Mouse (Mus musculus) adrenal gland, postnatal 25 days (tissue): ENCODE results near the gene Aak1. TPM values are rescaled to one million over a fixed set of nuclear protein-coding genes. Genes with fewer than 3 reads are reported as not detected.
"Not testable (repeated sequence)": the region's sequence is repeated elsewhere in the genome, so short reads cannot be mapped to it uniquely, and the experiment has no call there.

Experiments
- DNase-seq: peaks from one replicate; pipeline ENCODE4 v3.0.0; 2021; ENCODE audit warnings: mixed read lengths
- total RNA-seq: library from RNA; stranded (reverse); gene quantifications from 2 replicates; pipeline ENCODE4 v1.2.3, GENCODE M21; 2021

Aak1 gene
- total RNA-seq, 1 experiment from 2014 or later: 99.7 TPM

DNA sequence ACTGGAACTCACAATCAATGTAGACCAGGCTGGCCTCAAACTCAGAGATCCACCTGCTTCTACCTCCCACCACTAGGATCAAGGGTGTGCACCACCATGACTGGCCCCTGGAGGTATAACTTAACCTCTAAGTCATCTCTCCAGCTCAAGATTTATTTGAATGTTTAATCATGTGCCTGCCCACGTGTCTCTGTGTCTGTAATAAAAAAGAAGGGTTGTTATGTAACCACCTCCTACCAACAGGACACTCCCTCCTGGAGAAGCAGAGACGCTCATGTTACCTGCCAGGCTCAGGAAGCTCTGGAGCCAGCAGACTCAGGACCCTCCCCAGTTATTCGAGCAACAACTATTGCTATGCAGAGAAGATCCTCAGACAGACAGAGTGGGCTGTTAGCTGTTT is 7.4 kb upstream of the Aak1 start:
- no peak for DNase-seq

DNA sequence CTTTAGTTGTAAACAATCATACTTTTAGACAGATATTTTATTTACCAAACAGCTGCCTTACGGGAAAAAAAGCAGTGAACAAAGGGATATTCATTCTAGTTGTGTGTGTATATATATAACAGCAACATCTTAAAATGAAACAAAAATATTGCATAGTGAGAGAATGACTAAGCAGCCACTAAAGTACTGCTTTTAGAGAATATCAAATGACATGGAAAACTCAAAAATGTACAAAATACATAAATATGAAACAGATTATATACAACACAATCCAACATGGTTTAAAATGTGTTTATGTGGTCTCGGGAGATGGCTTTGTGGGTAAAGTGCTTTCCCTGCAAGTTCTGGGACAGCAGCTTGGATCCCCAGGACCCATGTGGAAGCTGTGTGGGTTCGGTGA is 5.7 kb upstream of the Aak1 start:
- no peak for DNase-seq

DNA sequence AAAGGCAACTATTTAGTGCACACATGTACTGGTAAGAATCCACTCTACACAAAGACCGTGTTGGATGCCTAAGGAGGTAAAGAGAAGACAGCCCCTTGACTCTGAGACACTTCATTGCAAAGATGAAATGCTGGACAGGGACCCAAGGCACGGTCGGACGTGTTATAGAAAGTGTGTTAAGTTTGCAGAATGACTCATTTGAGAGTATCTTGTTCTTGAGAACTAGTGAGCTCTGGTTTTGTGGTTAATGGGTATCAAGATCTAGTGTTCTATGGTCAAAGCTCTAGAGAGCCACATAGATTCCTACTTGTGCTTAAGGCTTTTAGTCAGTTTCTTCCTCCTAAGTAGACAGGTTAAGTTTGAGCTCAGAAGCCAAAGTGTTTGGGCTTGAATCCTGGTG is 2.9 kb upstream of the Aak1 start:
- DNase-seq: no peak

DNA sequence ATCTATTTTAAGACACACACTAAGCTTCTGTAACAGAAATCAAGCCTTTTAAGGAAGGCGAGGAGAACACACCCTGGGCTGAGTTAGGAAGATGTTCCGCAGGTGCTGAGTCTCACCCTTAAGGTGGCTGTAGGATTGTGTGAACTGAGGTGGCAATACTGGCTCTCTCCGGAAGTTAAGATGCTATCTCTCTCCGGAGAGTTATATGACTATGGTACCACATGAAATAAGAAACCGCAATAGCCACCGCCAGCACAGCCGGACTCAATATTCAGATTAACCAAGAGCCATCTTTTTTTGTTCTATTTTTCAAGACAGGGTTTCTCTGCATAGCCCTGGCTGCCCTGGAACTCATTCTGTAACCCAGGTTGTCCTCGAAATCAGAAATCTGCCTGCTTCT is 1.5 kb upstream of the Aak1 start:
- DNase-seq: no peak

DNA sequence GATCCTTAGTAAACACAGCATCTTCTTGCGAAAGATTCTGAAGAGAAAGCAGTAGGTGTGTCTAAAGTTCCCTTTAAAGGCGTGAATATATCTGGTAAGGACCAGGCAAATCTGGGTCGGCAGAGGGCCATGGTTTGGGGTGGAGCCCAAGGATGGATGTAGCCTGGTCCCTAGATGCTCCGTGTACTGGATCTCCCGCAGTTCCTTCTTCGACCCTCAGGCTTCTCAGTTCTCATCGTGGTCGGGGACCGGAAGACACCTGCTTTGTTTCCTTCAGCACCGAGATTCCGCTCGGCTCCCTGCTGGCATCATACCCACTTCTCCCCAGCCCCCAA is 770 bp upstream of the Aak1 start:
- no peak for DNase-seq

DNA sequence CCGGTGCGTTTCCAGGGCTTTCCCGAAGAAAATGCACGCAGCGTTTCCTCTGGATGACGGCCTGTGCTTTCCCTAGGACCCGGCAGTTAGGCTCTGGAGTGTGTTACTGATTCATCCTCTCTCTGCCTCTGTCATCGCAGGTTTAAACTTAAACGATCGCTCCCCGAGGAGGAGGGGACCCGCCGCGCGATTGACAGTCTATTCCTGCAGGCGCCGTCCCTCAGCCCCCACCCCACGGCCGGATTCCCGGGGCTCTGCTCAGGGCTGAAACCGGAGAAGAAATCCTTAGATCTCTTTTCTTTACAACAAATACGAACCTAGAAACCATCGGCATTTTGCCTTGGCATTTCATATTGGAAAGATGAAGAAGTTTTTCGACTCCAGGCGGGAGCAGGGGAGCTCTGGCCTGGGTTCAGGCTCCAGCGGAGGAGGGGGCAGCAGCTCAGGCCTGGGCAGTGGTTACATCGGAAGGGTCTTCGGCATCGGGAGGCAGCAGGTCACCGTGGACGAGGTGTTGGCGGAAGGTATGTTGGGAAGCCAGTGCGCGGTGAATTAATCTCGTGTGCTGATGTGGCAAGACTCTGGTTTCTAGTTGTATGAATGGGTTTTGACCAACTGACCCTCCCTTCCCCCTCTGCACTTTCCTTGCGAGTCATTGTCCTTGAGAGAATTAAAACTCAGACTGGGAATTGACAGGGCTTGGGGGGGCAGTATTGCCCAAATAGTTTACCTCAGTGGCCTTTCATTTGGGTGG is 552 bp downstream of the Aak1 start:
- peak; percentile 49 for DNase-seq

DNA sequence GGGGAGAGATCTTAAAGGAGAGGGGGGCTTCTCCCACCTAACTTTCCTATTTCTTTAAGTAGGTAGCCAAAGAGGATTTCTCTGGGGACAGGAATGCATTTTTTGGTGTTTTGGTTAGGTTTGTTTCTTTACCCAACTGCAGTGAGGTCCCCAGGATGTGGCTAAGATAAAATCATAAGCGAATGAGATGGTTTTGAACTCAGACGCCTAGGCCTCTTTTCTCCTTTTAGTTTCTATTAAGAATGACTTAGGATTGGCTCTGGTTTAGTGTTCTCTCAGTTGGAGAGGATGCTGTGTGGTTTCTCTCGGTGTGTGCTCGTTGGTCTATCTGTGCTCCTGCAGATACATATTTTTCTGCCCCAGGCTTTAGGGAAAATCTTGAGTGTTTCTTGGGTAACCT is 1.3 kb downstream of the Aak1 start:
- DNase-seq: no peak

DNA sequence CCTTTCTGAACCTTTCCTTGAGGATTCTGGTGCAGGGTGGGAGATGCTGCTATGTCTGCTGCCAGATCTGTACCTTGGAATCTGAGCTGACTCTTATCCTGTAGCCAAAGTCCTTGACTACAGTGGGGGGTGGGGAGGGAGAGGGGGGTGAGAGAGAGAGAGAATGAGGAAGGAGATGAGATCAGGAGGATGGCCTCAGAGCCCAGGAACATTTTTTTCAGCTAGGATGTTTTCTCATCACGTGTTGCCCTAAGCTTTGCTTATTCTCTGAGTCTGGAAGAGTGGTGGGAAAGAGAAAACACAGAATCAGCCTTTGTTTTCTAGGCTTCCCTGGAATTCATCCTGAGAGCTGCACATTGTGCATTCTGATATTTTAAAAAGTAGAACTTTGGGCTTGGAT is 2.2 kb downstream of the Aak1 start:
- no peak for DNase-seq

DNA sequence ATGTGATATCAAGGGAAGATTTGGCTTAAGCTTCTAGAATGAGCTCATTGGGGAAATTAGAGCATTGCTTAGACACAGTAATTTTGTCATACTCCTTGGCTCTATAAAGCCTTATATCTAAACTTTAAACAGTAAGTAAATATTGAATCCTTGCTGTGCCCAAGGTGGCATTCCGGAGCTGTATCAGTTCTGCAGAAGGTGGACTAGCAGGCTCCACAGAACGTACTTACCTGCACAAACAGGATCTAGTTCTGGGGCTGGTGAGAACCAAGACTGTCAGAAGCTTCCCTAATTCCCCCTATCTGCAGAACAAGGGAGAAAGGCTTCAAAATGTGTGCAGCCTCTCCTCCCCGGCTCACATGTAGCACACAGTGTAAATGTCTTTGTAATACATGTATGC is 4.6 kb downstream of the Aak1 start:
- DNase-seq: no peak

DNA sequence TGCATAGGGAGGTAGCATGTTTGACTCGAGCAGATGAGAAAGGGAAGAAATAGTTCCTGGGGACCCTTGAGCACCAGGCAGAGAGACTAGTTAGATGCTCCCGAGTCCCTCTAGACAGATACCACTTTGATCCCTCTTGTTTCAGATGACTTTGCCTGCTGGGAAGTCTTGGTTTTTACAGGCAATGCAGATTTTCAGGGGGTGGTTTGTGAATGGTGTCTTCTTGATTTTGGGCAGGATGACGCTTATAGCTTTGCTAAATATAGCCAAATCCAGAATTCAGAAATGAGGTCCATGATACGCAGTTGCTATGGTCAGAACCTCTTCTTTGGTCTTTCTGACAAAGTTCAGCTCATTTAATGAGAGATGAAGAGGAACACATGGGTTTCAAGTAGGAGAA is 5.6 kb downstream of the Aak1 start:
- DNase-seq: no peak

DNA sequence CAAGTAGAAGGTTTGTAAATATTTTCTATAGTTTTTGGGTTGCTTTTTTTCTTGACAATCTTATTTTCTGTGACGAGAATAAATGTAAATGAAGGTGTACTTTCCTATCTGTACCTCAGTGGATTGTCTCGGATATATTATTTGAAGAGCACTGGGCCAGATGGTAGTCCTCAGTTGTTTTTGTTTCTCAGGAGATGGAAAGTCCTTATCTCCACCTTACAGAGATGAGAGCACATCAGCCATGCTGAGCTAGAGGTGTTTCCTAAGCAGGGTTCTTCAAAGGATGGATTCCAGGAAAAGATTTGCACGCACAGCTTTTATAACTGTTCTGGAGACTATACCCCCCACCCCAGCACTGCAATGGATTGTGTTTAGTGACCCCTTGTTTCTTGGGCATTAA is 9.3 kb downstream of the Aak1 start:
- DNase-seq: no peak

DNA sequence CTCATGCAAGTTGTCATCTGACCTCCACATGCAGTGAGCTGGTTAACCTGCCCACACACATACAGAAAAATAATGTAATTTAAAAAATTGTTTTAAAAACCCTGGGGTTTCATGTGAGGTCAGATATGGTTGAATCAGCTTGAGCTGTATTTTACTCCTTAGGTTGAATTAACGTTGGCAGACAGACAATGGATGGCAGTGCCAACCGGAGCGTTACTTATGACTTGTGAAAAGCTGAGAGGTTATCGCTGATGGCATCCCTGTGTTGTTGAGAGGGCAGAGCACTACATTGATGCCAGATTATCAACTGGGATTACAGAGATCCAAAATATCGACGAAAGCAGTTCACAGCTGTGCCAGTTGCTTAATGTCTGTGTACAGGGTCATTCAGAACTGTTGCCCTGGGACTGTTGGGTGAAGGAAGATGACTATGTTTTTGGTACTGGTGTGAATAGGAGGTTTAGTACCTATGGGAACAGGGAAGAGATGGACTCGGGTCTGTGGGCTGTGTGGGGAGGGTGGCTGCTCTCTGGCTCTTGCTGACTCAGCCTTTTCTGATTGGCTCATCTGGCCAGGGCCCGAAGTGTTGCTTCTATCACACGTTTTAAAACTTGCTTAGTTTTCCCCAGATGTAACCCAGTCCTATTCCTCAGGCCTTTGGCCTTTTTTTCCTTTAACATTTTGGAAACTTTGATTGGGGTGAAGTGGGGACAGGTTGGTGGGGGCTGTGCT is 11.6 kb downstream of the Aak1 start:
- no peak for DNase-seq

DNA sequence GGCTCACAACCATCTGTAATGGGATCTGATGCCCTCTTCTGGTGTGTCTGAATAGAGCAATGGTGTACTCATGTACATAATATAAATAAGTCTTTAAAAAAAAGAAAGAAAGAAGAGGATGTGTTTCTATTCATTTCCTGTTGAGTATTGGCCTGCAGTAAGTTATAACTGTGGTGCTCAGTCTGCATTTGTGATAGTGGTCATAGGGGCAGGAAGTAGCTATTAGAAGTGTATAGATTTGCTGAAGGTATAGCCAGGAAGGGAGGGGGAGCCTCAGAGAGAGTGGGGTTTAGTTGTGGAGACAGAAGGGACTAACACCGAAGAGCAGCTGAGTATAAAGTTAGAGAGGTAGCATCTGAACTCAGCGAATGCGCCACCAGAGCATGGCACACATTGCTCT is 15.0 kb downstream of the Aak1 start:
- DNase-seq: no peak

DNA sequence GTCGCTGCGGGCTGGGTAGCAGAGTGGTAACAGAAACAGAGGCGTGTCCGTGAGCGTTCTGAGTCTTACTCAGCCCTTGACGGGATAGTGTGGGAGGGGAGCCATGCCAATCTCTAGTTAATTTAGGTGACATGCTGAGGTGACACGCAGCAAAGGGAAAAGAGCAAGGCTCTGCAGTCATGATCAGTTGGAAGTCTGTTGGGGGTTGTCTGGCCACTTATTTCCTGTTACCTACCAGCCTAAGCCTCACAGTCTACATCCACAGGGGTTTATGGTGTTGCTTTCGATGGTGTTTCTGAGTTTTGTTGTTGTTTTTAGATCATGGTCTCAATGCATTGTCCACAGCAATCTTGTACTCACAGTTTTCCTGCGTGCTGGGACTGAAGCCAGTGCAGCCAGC is 21.0 kb downstream of the Aak1 start:
- no peak for DNase-seq

DNA sequence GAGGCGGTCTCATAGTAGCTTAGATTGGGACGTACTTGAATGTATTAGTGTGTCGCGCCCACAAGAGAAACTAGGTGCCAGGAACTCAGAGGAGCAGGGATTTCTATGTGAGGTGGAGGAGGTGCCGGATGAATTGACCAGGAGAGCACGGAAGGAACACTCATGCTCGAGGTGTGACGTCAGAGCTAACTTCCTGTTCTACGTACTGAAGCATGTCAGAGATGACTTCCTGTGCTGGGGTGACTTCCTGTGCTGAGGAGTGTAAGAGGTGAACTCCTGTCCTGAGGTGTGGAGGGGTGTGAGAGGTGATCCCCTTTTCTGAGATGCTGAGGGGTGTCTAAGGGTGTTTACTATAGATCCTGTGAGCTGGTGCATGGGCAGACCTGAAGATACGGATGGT is 22.5 kb downstream of the Aak1 start:
- no peak for DNase-seq

DNA sequence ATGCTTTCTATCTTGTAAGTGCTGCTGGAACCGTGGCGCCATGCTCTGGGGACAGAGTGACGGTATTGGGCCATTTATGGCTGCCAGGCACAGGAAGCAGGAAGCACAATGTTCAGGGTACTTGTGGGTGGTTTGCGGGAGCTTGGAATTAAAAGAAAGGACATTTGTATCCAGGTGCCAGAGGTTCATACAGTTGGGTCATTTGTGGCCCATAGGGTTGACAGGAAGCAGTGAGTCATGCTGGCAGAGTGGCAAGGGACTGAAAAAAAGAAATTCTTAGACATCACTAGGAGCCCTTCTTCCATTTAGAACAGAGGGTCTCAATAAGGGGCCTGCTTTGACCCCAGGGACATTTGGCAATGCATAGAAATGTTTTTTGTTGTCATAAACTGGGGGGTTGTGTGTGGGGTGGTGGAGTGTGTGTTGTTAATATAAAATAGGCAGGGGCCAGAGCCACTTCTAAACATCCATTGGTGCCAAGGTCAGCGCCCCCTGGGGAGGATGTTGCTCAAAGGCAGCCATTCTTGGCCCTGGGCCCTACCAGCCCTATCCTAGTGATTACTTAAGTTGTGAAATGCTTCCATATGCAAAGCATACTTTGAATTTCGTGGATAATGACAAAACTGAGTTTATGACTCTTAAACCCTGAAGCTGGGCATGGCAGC is 25.5 kb downstream of the Aak1 start:
- DNase-seq: peak; percentile 58

DNA sequence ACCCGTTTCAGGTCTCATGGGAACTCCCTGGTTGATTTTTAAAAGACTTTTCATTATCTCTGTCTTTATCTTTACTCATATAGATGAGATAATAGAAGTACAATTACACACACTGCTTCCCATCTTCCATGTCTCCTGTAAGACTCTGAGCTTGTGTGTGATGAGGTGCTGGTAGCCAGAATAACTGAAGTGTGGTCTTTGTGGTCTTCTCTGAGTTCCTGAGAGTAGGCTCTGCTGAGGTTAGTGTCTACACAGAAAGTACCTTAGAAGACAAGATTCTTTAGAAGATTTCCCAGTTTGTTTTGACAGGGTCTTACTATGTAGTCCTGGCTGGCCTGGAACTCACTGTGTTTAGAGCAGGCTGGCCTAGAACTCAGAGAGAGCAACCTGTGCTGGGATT is 27.1 kb downstream of the Aak1 start:
- DNase-seq: no peak

DNA sequence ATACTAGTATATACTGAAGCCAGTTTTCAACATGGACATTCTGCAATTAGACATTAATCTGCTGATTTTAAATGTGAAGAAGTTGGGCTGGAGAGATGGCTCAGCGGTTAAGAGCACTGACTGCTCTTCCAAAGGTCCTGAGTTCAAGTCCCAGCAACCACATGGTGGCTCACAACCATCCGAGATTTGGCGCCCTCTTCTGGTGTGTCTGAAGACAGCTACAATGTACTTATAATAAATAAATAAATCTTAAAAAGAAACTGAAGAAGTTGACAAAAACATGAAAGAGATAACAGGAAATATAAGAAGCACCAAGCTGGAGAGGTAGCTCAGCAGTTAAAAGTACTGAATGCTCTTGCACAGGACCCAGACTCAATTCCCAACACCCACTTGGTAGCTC is 29.3 kb downstream of the Aak1 start:
- DNase-seq: not testable (repeated sequence)

DNA sequence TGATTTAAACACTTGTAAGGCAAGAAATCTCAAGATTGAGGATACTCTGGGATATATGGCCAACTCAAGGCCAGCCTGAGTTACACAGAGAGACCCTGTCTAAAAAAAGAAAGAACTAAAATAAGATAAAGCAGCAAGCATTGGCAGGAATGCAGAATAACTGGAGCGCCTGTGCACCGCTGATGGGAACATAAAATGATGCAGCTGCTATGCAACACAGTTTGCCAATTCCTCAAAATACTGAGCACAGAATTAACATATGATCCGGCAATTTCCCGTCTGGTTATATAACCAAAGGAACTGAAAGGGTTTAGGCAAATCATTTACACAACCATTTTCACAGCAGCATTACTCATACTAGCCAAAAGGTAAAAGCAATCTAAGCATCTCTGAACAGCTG is 30.0 kb downstream of the Aak1 start:
- no peak for DNase-seq

DNA sequence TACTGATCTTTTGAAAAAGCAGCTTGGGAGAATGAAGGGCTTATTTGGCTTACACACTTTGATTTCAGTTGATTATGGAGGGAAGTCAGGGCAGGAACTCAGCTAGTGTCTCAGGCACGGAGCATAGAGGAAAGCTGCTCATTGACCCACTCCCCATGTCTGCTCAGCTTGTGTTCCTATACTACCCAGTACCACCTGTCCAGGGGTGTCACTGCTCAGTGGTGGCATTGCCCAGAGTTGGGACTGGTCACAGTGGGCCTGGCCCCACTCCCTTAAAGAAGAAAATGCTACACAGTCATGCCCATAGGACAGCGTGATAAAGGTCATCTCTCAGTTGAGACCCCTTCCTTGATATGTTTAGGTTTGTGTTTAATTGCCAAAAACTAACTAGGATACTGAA is 34.9 kb downstream of the Aak1 start:
- no peak for DNase-seq

DNA sequence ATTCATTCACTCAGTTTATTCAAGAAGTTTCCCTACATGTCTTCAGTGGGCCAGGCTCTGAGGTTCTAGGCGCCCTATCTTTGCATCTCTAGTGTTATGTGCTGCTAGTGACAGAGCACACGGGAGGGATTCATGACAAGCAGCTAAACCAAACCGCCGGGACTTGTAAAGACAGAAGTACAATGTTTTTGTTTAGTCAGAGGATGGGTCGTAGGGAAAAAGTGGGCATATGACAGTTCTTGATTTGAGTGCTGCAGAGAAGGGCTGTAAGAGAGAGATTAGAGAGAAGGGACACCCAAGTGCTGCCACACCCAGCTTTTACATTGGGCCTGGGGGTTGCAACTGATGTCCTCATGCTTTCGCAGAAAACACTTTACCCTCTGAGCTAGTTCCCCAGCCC is 35.4 kb downstream of the Aak1 start:
- DNase-seq: no peak

DNA sequence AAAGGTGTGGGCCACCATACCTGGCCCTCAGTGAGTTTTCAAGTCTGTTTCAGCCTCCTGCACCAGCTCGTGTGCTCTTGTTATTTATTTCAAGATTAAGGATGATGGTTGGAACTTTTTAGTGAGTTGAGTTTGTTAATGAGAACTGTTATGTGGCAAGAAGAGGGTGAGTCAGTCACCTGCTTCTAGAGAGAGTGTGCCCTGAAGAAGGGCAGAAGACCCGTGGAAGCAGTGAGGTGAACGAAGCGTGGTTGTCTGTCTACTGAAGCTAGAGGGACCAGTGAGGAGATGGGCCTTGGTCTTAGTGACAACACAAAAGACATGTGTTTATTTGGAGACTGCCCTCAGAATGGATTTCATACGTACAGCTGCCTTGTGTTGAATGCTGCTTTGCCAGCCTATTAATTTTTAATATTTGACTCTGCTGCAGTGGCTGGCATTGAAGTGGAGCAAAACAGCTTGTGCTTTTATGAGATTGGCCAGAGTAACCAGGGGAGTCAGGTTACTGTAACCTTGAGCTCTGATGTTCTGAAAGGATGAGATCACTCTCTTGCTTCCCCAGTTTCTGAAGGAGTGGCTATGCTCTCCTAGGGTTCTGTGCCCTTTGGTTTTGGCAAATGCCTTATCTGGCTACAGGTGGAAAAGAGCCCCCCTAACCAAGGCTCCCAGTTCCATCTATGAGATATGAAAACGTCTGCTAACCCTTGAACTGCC is 36.7 kb downstream of the Aak1 start:
- DNase-seq: no peak

DNA sequence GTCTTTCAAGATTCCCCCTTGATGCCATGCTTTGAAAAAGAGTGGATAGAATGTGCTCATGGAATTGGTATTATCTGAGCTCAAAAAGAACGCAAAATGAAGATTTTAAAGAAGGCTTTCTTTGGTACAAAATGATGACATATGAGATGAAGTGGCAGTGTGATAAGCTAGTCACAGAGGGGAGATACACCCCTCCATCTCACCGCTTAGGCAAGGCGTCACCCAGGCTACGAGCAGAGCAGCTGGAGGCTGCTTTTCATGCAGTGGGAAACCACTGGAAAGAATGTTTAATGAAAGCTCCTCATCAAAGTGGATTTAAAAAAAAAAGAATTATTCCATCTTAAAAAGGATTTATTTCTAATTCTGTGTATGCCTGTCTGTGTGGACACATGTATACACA is 37.5 kb downstream of the Aak1 start:
- no peak for DNase-seq
